Mouse (Mus musculus) hindbrain, embryonic 11.5 days (tissue): ENCODE measurements around the gene Synj1. TPM values are rescaled to one million over a fixed set of nuclear protein-coding genes. Genes with fewer than 3 reads are reported as not detected.

Experiments used
- ATAC-seq: fragments of 200-750 bp; cut with Nextera tagmentation; 2 replicates; pipeline ENCODE4 v1.8.0; 2017; ENCODE audit warnings: mild to moderate bottlenecking, moderate TSS enrichment, moderate library complexity; ENCODE audit not compliant: low FRiP score
- DNase-seq: peaks from one replicate; pipeline ENCODE4 v3.0.0-alpha.2; 2015; ENCODE audit warnings: low spot score
- H3K27ac ChIP-seq: fragments of 300-500 bp; sonication (generic); 2 replicates; pipeline ENCODE4 v1.5.1; 2014; ENCODE audit warnings: mild to moderate bottlenecking, low read depth, low read length
- H3K27me3 ChIP-seq: fragments of 300-500 bp; sonication (generic); 2 replicates; pipeline ENCODE4 v1.6.1; 2014; ENCODE audit warnings: mild to moderate bottlenecking, low read length, moderate library complexity, mixed read lengths; ENCODE audit not compliant: control insufficient read depth, insufficient read depth
- H3K36me3 ChIP-seq: fragments of 300-500 bp; sonication (generic); 2 replicates; pipeline ENCODE4 v1.6.1; 2014; ENCODE audit warnings: mild to moderate bottlenecking, low read length, moderate library complexity, mixed read lengths; ENCODE audit not compliant: control insufficient read depth, insufficient read depth
- H3K4me1 ChIP-seq: fragments of 300-500 bp; sonication (generic); replicated peaks from 2 replicates; pipeline ENCODE4 v1.6.1; 2014; ENCODE audit warnings: low read length, mixed read lengths; ENCODE audit not compliant: control insufficient read depth, insufficient read depth
- H3K4me2 ChIP-seq: fragments of 300-500 bp; sonication (generic); replicated peaks from 2 replicates; pipeline ENCODE4 v1.6.1; 2014; ENCODE audit warnings: mild to moderate bottlenecking, low read depth, low read length
- H3K4me3 ChIP-seq: fragments of 300-500 bp; sonication (generic); 2 replicates; pipeline ENCODE4 v1.5.1; 2014; ENCODE audit warnings: low read depth, low read length
- H3K9ac ChIP-seq: fragments of 300-500 bp; sonication (generic); 2 replicates; pipeline ENCODE4 v1.6.1; 2014; ENCODE audit warnings: low read depth, low read length
- H3K9me3 ChIP-seq: fragments of 300-500 bp; sonication (generic); 2 replicates; pipeline ENCODE4 v1.6.1; 2016; ENCODE audit warnings: low read length; ENCODE audit not compliant: control insufficient read depth
- WGBS: fragments of 180-500 bp; shearing (Covaris S2); extraction: QIAGEN DNeasy Blood & Tissue Kit; methylation state at CpG from one replicate; pipeline ENCODE4 v1.1.7; 2014; 5-methylcytosine and 5-hydroxymethylcytosine counted together
- polyA plus RNA-seq: library from polyadenylated mRNA; unstranded; fragments of >200 nt; fragmentation: Nextera tagmentation; extraction: Ambion mirVana; gene quantifications from 2 replicates; pipeline ENCODE4 v1.2.1, GENCODE M21; 2014

Synj1 gene
- polyA plus RNA-seq, 1 experiment from 2014 or later: 30.5 TPM

DNA sequence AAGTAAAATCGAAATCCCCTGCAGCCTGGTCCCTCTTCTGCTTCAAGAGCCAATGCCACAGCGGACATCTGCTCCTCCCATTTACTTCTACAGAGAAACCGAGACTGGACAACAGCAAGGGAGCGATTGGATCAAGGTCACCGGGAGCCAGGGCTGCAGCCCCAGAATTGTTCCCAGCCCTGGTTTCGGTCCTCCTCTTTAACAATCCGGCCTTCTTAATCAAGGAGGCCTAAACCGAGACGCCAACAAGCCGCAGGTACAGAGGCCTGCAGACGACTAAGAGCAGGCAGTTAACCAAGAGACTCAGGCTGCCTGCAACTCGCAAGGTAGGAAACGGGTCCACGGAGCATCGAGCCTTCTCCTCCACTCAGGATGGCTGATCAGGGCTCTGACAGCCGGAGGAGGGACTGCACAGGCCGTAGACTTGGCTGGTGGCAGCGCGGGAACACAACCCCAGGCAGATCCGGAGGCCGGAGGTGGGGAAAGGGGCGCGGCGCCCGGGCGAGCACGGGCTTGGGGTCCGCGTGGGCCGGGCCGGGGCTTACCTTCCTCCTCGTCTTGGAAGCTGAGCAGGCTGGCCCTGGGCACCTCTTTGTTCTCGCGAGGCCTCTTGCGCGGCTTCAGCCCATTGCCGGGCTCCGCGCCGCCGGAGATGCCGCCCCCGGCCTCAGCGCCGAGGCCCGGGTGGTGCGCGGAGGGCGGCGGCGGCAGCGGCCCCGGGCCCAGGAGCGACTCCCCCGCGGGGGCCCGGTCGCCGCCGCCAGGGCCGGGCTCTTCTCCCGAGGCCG, 32.5 kb upstream of the Synj1 start:
- peak overlapping the region; percentile 92 for H3K27ac ChIP-seq
- DNase-seq: peak; percentile 73
- under 1% methylated on average over 56 of the region's 63 CpGs for WGBS
- peak overlapping the region; percentile 68 for H3K4me2 ChIP-seq
- no peaks in the 10 kb centered on the region for H3K36me3 ChIP-seq
- H3K4me3 ChIP-seq: peak overlapping the region; percentile 72
- H3K9me3 ChIP-seq: no peaks in the 10 kb centered on the region
- no peaks in the 10 kb centered on the region for H3K27me3 ChIP-seq
- ATAC-seq: peak; percentile 83
- H3K4me1 ChIP-seq: no peaks in the 10 kb centered on the region
- H3K9ac ChIP-seq: peak overlapping the region; percentile 91

- WGBS: 75% methylated on average over 1 of the region's 1 CpGs
- H3K9ac ChIP-seq: no peak overlapping the region
- peak overlapping the region; percentile 68 for H3K4me2 ChIP-seq
- DNase-seq: no peak
- H3K9me3 ChIP-seq: no peaks in the 10 kb centered on the region
- peak overlapping the region; percentile 27 for H3K4me3 ChIP-seq
- H3K27me3 ChIP-seq: no peaks in the 10 kb centered on the region
- no peaks in the 10 kb centered on the region for H3K4me1 ChIP-seq
- H3K27ac ChIP-seq: no peak overlapping the region
- peaks cover 3% of the 10 kb centered on the region; the same call in 1 of the 2 replicates for H3K36me3 ChIP-seq
- no peak for ATAC-seq
Measured at GRCm38 (mm10) chr16:91042640-91043039, 31.5 kb upstream of the Synj1 start.

DNA sequence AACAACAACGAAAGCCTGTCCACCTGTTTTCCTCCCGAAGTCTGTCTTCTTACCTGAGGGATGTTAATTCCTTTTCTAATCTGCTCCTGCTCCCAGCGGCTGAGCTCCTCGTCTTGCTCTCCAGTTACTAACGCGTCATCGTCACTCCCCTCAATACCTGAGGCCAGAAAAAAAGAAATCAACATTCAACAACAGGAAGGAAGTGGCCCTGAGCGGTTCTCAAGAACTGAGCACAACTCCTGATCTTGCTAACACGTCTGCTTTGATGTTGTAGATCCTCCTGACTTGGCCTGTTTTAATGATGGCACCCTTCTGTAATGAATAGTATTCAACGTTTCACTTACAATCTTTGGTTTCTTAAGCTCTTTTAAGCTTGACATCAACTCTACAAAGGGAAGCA, 24.8 kb upstream of the Synj1 start:
- Histone ChIP-seq H3K4me3 (no peak overlapping the region), H3K9ac (no peak overlapping the region), H3K27ac (no peak overlapping the region), H3K4me1 (no peaks in the 10 kb centered on the region), H3K27me3 (no peaks in the 10 kb centered on the region), H3K4me2 (no peak overlapping the region), H3K9me3 (no peaks in the 10 kb centered on the region), H3K36me3 (peaks cover 8% of the 10 kb centered on the region; the same call in 1 of the 2 replicates)
- 93% methylated on average over 10 of the region's 10 CpGs for WGBS
- ATAC-seq (no peak), DNase-seq (no peak)

- DNase-seq (no peak), ATAC-seq (no peak)
- H3K9ac ChIP-seq: no peak overlapping the region
Measured at GRCm38 (mm10) chr16:91030751-91031150, 19.6 kb upstream of the Synj1 start.

GRCm38 (mm10) chr16:91029901-91030300, 18.8 kb upstream of the Synj1 start:
- no peak for ATAC-seq
- Histone ChIP-seq H3K9me3 (no peaks in the 10 kb centered on the region), H3K27me3 (no peaks in the 10 kb centered on the region), H3K36me3 (peaks cover 18% of the 10 kb centered on the region), H3K4me3 (no peak overlapping the region), H3K4me2 (no peak overlapping the region), H3K9ac (no peak overlapping the region), H3K4me1 (no peaks in the 10 kb centered on the region), H3K27ac (no peak overlapping the region)
- WGBS: 85% methylated on average over 2 of the region's 2 CpGs
- DNase-seq: no peak

More at GRCm38 (mm10) chr16:91030751-91031150, 19.6 kb upstream of the Synj1 start:
- H3K4me1 ChIP-seq: no peaks in the 10 kb centered on the region
- peaks cover 14% of the 10 kb centered on the region for H3K36me3 ChIP-seq
- H3K4me3 ChIP-seq: no peak overlapping the region
- H3K9me3 ChIP-seq: no peaks in the 10 kb centered on the region
- no peak overlapping the region for H3K27ac ChIP-seq
- H3K4me2 ChIP-seq: no peak overlapping the region
- 93% methylated on average over 4 of the region's 4 CpGs for WGBS
- no peaks in the 10 kb centered on the region for H3K27me3 ChIP-seq

- Histone ChIP-seq H3K36me3 (peaks cover 23% of the 10 kb centered on the region), H3K4me3 (no peak overlapping the region), H3K4me2 (no peak overlapping the region), H3K9me3 (no peaks in the 10 kb centered on the region), H3K9ac (no peak overlapping the region), H3K27me3 (no peaks in the 10 kb centered on the region), H3K4me1 (no peaks in the 10 kb centered on the region), H3K27ac (no peak overlapping the region)
- ATAC-seq (no peak), DNase-seq (no peak)
- WGBS: 93% methylated on average over 8 of the region's 8 CpGs
Measured at GRCm38 (mm10) chr16:91029161-91029743, 18.1 kb upstream of the Synj1 start.

GRCm38 (mm10) chr16:91026290-91026689, 15.2 kb upstream of the Synj1 start:
- Histone ChIP-seq H3K4me1 (no peaks in the 10 kb centered on the region), H3K4me3 (no peak overlapping the region), H3K9ac (no peak overlapping the region), H3K27me3 (no peaks in the 10 kb centered on the region), H3K9me3 (no peaks in the 10 kb centered on the region), H3K4me2 (no peak overlapping the region), H3K27ac (no peak overlapping the region), H3K36me3 (peaks cover 33% of the 10 kb centered on the region)
- DNase-seq: no peak
- no peak for ATAC-seq
- 89% methylated on average over 4 of the region's 4 CpGs for WGBS

DNA sequence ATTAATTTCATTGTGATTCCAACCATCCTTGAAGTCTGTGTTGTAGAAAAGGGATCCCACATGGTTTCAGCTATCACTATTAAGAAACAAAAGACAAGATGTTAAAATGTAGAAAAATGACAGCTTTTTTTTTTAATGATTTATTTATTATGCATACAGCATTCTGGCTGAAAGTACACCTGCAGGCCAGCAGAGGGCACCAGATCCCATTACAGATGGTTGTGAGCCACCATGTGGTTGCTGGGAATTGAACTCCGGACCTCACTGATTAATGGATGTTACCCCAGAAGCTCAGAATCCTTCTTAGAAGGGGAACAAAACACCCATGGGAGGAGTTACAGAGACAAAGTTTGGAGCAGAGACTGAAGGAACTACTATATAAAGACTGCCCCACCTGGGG, 12.3 kb upstream of the Synj1 start:
- no peak overlapping the region for H3K27ac ChIP-seq
- 81% methylated on average over 1 of the region's 1 CpGs for WGBS
- no peaks in the 10 kb centered on the region for H3K4me1 ChIP-seq
- H3K9ac ChIP-seq: no peak overlapping the region
- H3K4me2 ChIP-seq: no peak overlapping the region
- H3K4me3 ChIP-seq: no peak overlapping the region
- H3K36me3 ChIP-seq: peaks cover 38% of the 10 kb centered on the region
- no peak for ATAC-seq
- no peaks in the 10 kb centered on the region for H3K27me3 ChIP-seq
- peak; percentile 29 for DNase-seq
- no peaks in the 10 kb centered on the region for H3K9me3 ChIP-seq
